Mouse (Mus musculus): ENCODE measurements at regions not wholly inside any gene's neighbourhood (a gene's known extent, or its start where the extent isn't known, plus 50 kb on each side); places are given as distances from the start of the nearest gene placed in this dataset.
"Not testable (repeated sequence)": the region's sequence is repeated elsewhere in the genome, so short reads cannot be mapped to it uniquely, and the experiment has no call there.

GRCm38 (mm10) chr4:7921503-7921902 is 317.3 kb downstream of the Car8 start:
- DNase-seq (ENCODE audit: low spot score), result no peak

GRCm38 (mm10) chr4:7913191-7913590 is 325.6 kb downstream of the Car8 start:
- no peak for DNase-seq (ENCODE audit: low spot score)

- no peak for DNase-seq (ENCODE audit: low spot score)
Observed at GRCm38 (mm10) chr4:7912675-7913074, 326.2 kb downstream of the Car8 start.

GRCm38 (mm10) chr4:7903130-7903529 is 335.7 kb downstream of the Car8 start:
- DNase-seq (ENCODE audit: low spot score), result no peak

- DNase-seq (ENCODE audit: low spot score), result no peak
Observed at GRCm38 (mm10) chr4:7894914-7895313, 343.9 kb downstream of the Car8 start.

- no peak for DNase-seq (ENCODE audit: low spot score)
Observed at GRCm38 (mm10) chr4:7891128-7891527, 347.7 kb downstream of the Car8 start.

- no peak for DNase-seq (ENCODE audit: low spot score)
Observed at GRCm38 (mm10) chr4:7854518-7854917, 384.3 kb downstream of the Car8 start.

- DNase-seq (ENCODE audit: low spot score), result peak; percentile 32
Observed at GRCm38 (mm10) chr4:7853121-7853782, 385.6 kb downstream of the Car8 start.

GRCm38 (mm10) chr4:7852006-7852615 is 386.7 kb downstream of the Car8 start:
- no peak for DNase-seq (ENCODE audit: low spot score)

- DNase-seq (ENCODE audit: low spot score), result no peak
Observed at GRCm38 (mm10) chr4:7847411-7847810, 391.4 kb downstream of the Car8 start.

GRCm38 (mm10) chr4:7829126-7829525 is 409.7 kb downstream of the Car8 start:
- DNase-seq (ENCODE audit: low spot score), result no peak

- no peak for DNase-seq (ENCODE audit: low spot score)
Observed at GRCm38 (mm10) chr4:7819847-7820246, 419.0 kb downstream of the Car8 start.

GRCm38 (mm10) chr4:7777761-7778160 is 461.1 kb downstream of the Car8 start:
- DNase-seq (ENCODE audit: low spot score), result not testable (repeated sequence)

GRCm38 (mm10) chr4:7755473-7755872 is 483.4 kb downstream of the Car8 start:
- DNase-seq (ENCODE audit: low spot score), result no peak

GRCm38 (mm10) chr4:7753931-7754330 is 484.9 kb downstream of the Car8 start:
- no peak for DNase-seq (ENCODE audit: low spot score)

- DNase-seq (ENCODE audit: low spot score), result no peak
Observed at GRCm38 (mm10) chr4:7751208-7751607, 487.6 kb downstream of the Car8 start.

GRCm38 (mm10) chr4:7722893-7723292 is 515.9 kb downstream of the Car8 start:
- no peak for DNase-seq (ENCODE audit: low spot score)

- DNase-seq (ENCODE audit: low spot score), result no peak
Observed at GRCm38 (mm10) chr4:7688516-7688915, 550.3 kb downstream of the Car8 start.

GRCm38 (mm10) chr4:7687231-7687630 is 551.6 kb downstream of the Car8 start:
- DNase-seq (ENCODE audit: low spot score), result no peak

- DNase-seq (ENCODE audit: low spot score), result no peak
Observed at GRCm38 (mm10) chr4:7670795-7671105, 568.1 kb downstream of the Car8 start.

- no peak for DNase-seq (ENCODE audit: low spot score)
Observed at GRCm38 (mm10) chr4:7669992-7670794, 568.6 kb downstream of the Car8 start.

- peak; percentile 5 for DNase-seq (ENCODE audit: low spot score)
Observed at GRCm38 (mm10) chr4:7666935-7667594, 571.8 kb downstream of the Car8 start.

Data from embryo, embryonic 10 days (tissue).